Mouse (Mus musculus): ENCODE data around the gene Ccdc186.

DNA sequence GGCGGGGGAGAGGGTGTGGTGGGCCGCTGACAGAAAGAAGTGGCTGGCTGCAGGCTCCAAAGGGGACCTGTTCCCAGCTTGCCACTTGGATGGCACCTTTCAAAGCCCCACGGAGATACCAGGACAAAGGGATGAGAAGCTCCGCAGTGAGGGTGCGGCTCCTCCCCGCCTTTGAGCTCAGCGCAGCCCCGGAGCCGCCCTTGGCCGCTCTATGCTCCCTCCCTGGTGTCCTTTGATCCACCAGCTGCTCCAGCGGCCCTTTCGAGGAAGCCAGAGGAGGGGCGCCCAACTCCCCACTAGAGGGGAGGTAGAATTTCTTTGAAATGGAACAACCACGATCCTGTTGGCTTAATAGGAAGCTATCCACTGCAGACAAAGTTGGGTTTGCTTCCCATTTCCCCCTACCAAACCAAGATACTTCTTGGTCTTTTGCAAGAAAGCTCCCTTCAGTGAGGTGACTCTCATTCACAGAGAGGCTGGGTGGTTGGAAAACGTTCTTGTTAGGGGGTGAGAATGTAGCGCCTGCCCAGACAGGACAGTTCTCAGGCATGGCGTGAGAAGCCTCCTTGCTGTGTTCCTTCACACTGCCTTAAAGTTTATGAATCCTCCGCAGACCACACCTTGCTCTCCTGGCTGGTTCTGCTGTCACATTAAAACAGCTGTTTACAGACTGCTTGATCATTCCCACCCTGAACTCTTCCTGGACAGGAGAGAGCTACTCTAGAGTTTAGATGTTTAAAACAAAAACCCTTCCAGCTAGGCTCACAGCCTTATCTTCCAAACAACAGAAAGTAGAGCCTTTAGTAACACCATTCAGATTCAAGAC, 45.9 kb downstream of the Ccdc186 start:
- TF ChIP-seq ZC3H11A (IDR thresholded peaks at IDR 0.05; ENCODE audit: low read depth, low read length) (no peak), POLR2A (IDR thresholded peaks at IDR 0.05; ENCODE audit: low read depth, low read length) (no peak)

Data from CH12.LX (cell line).